Mouse (Mus musculus) right cerebral cortex, postnatal 14 days (tissue): ENCODE data around the gene Zfp553.
A peak's percentile ranks its signal among the peaks of the same experiment; 100 is the strongest.

Experiments
- DNase-seq: peaks from one replicate; pipeline ENCODE4 v3.0.0; 2022

The Zfp553 gene

GRCm38 (mm10) chr7:127211014-127211745 is 21.7 kb upstream of the Zfp553 start:
- DNase-seq = no peak

- no peak for DNase-seq
Measured at GRCm38 (mm10) chr7:127212432-127213250, 20.2 kb upstream of the Zfp553 start.

DNA sequence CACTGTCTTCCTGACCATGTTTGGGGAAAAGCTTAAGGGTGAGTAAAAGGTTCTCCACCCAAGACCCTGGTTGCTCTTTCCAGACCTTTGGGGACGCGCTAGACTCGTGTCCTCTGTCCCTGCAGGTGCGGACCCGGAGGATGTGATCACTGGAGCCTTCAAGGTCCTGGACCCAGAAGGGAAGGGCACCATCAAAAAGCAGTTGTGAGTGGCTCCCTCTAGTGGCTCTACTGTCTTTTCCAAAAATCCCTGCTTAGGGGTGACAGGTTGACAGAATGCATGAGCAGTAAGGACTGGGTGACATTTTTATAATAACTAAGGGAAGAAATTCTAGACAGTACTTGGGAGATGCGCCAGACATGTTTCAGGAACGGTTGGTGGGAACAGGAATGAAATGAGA is 19.4 kb upstream of the Zfp553 start:
- no peak for DNase-seq

GRCm38 (mm10) chr7:127213930-127214329 is 18.9 kb upstream of the Zfp553 start:
- no peak for DNase-seq

GRCm38 (mm10) chr7:127214521-127214920 is 18.3 kb upstream of the Zfp553 start:
- no peak for DNase-seq

- no peak for DNase-seq
Measured at GRCm38 (mm10) chr7:127214981-127215871, 17.6 kb upstream of the Zfp553 start.

GRCm38 (mm10) chr7:127216307-127216706 is 16.6 kb upstream of the Zfp553 start:
- no peak for DNase-seq

DNA sequence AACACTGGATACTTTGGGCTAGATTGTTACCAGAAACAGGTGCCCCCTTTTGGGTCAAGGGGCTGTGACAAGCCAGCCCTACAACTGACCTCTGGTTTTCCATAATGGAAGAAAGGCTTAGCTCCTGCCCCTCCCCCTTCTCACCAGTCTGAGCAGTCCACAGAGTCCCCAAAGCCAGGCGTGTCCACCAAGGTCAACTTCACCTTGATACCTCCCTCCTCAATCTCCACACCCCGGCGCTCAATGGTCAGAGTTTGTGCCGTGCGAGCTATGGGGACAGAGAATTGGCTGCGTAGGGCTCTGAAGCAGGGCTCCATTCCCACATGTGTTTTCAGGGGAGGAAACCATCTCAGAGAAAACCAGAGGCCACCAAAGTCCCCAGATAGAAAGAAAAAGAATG is 15.4 kb upstream of the Zfp553 start:
- no peak for DNase-seq

GRCm38 (mm10) chr7:127217901-127218642 is 14.8 kb upstream of the Zfp553 start:
- no peak for DNase-seq

DNA sequence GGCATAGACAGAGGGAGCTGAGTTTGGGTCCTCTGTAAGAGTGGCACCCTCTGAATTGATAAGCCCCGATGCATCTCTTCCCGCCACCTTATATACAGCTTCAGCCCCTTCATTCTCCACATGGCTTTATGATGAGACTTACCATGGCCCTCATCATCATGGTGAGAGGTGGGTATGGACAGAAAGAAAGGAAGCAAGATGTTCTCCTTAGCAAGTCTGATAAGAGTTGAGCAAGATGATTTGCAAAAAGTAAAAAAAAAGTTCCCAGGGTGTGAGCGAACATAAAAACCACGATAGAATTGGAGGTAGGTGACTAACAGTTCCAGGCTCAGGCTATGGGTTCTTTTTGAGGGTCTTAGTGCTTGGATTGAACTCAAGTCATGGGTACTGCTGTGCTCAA is 14.2 kb upstream of the Zfp553 start:
- no peak for DNase-seq

DNA sequence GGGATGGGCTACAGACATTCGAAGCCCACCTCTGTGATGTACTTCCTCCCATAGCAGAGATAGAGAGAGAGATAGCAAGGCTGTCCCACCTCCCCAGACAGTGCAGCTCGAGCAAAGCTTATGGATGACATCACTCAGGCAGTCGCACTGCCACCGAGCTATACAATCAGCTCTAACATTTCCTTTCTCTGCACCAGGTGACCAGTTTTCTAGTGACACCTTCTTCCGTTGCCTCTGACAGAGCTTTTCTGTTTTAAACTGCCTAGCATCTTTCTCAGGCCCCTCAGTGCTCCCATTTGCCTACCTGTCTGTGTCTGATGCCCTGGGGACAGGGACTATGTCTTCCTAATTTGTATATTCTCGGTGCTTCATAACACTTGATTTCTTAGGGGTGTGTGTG is 12.4 kb upstream of the Zfp553 start:
- no peak for DNase-seq

GRCm38 (mm10) chr7:127223106-127223505 is 9.8 kb upstream of the Zfp553 start:
- DNase-seq = no peak

DNA sequence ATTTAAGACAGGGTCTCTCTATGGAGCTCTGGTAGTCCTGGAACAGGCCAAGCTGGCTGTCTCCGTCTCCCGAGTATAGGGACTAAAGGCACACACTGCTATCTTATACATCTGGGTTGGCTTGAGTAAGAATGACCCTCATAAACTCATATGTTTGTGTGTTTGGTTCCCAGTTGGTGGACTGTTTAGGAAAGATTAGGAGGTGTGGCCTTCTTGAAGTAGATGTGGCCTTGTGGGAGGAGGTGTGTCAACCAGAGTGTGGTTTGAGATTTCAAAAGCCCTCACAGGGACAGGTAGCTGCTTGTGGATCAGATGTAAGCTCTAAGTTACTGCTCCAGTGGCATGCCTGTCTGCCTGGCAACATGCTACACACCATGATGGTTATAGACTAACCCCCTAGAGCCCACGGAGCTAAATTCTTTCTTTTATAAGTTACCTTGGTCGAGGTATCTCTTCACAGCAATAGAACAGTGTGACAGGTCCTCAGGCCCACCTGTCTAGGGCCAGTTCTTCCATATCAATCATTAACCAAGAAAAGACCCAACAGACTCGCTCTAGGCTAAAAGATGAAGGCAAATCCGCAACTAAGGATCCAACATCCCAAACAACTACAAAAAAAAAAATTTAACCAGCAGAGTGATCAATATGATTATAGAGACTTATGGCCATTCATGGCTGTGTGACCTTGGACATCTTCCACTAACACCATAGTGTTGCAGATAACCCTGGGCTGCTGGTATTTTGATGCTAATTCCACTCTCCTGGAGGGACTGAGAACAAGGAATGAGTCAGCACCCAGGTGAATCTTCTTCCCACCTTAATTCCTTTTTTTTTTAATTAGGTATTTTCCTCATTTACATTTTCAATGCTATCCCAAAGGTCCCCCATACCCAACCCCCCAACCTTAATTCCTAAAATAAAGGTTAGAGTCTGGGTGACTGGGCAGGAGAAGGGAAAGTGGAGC is 9.1 kb upstream of the Zfp553 start:
- DNase-seq = no peak

GRCm38 (mm10) chr7:127224616-127225015 is 8.2 kb upstream of the Zfp553 start:
- no peak for DNase-seq

DNA sequence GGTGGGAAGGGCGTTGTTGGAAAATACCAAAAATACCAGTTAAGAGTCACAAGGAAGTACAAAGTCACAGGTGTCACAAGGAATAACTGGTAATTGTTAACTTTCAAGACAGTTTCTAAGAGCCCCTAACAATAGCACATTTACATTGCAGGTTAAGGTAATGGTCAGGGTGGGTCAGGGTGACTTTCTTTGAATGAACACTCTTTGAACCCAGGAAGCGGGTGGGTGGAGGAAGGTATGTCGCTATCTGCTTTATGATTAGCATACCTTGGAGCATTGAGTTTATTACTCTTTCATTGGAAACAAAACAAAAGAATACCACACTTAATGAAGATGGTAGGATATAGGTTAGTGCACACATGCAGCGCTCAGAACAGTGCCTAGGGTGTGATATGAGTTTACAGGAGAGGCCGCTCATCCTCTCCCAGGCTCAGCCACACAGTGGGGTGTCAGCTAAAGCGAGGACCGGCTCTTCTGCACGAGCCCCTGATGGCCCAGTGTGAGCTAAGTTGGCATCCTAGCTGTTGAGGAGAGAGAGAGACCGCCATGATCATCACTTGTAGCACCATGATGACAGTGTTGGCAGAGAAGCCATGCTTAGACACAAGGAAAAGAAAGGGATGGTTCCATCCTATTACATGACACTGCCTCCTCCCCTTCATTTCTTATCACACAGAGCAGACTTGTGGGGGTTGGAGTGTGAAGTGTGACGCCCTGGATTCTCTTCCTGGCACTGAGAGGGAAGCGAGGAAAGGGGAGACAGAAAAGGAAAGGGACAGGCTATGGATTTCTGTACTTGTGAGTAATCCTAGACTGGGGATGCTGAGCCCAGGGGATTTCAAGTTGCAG is 7.5 kb upstream of the Zfp553 start:
- DNase-seq = no peak

DNA sequence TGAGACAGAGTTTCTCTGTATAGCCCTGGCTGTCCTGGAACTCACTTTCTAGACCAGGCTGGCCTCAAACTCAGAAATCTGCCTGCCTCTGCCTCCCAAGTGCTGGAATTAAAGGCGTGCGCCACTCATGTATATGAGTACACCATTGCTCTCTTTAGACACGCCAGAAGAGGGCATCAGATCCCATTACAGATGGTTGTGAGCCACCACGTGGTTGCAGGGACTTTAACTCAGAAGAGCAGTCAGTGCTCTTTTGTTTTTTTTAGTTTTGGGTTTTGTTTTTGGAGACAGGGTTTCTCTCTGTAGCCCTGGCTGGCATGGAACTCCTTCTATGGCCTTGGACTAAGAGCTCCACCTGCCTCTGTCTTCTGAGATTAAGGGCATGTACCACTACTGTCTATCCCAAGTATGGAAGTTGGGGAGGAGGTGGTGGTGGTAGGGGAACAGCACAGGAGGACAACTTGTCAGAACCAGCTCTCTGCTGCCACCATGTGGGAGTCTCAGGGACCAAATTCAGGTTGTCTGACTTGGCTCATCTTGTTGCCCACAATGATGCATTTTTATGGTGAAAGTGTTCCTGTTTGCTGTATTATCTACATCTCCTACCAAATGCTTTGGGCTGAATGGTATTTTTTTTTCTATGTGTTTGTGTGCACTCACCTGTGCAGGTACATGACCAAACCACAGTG is 4.1 kb upstream of the Zfp553 start:
- DNase-seq = peak; percentile 84

DNA sequence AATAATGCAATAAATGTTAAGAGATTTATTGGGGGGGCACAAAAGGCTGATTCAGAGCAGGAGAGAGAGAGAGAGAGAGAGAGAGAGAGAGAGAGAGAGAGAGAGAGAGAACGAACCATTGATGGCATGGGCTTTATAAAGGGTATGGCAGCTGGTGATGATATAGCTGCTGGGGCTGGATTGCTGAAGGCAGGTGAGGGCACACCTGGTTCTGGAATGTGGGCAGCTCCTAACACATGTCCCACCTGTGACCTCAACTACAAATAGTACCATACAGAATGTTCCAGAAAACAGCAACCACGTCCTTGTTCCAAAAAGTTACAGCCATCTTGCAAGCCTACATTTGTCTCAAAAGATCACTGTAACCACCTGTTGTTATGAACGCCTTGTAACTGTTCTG is 1.5 kb upstream of the Zfp553 start:
- no peak for DNase-seq

GRCm38 (mm10) chr7:127231826-127232621 is 837 bp upstream of the Zfp553 start:
- no peak for DNase-seq

DNA sequence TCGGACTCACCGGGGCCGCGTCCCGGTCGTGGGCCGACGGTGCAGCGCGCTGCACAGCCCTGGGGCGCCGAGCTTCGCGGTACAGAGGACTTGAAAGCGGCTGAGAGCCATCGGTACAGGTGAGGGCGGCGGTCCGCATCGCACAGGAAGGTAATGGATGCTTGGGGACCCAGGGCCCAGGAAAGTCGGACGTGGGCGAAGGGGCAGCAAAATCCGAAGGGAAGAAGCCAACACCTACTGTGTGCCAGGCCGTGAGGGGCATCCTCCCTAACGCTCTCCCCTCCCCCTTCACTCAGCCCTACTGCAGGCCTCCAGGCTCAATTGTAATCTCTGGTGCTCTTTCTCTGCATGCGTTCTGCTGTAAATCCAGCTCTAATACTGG is 498 bp downstream of the Zfp553 start:
- no peak for DNase-seq
